ENCODE assay signal across 18 mouse cellular contexts in the genomic region with DNA sequence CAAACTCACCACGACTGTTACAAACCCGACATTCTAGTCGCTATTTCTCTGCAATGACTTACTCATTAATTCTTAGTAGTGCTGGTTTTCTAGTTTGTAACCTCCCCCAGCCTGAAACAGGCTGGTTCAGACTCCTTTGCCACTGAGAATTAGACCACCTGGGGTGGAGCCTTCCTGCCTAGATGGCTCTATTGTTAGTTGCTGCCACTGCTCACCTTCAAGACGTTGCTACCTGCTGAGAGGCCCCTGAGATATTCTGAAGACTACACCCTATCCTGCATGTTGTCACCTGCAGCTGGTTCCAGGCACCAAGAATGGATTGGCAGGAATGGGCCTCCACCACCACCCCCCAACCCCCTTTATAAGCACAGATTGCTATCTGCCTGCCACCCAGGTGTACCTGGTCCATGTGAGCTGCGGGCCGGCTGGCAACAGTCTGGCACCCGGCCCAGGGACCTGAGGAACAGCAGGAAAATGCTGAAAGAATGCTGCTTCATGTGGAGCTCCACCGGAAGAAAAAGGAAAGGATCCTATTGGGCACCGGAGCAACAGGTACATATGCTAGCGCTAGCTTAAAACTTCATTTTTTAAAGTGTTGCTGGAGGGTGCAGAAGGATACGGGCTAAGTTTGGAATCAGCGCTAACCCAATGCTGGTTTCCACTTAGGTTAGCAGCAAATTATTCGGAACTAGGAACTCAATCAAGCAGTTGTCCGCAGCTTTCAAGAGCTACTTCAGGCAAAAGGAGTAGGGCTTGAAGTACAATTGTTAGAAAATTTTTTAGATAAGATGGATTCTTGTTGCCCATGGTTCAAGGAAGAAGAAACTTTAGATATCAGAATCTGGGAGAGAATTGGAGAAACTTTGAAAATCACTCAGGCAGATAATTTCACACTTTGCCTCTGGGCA.
A peak's percentile ranks its signal among the peaks of the same experiment; 100 is the strongest.
DNase-seq lines count a peak whose midpoint lies in the region; ATAC-seq lines count a peak whose summit lies in the region.
"Had no signal": no experiment of that assay in that cellular context is flagged by ENCODE, and none has a peak within 500 bp of the region (broad histone marks: within the 10 kb centered on the region; RNA-seq: fewer than 3 reads in every experiment).

No protein-coding gene starts in this region.

- no peaks in the 10 kb centered on the region; the same call in 1 of the 2 replicates for H3K4me1 ChIP-seq in lung, embryonic 16.5 days (replicated peaks; ENCODE audit: control insufficient read depth, insufficient read depth, low read length)
- no peaks in the 10 kb centered on the region for H3K4me1 ChIP-seq in limb, embryonic 10.5 days
- H3K4me1 ChIP-seq: heart, embryonic 15.5 days; hindbrain, embryonic 12.5 days; midbrain, embryonic 12.5 days had no signal

- peak; percentile 89 for ATAC-seq in lung, embryonic 16.5 days (ENCODE audit: low read depth)
- ATAC-seq: liver, postnatal 0 days had no signal

- H3K27me3 ChIP-seq in lung, embryonic 16.5 days (ENCODE audit: control insufficient read depth, insufficient read depth, low read depth, low read length), result no peaks in the 10 kb centered on the region
- no peaks in the 10 kb centered on the region for H3K27me3 ChIP-seq in limb, embryonic 10.5 days (ENCODE audit: low read depth, poor library complexity, severe bottlenecking)
- H3K27me3 ChIP-seq: heart, embryonic 15.5 days; hindbrain, embryonic 12.5 days; midbrain, embryonic 12.5 days had no signal

- DNase-seq in urinary bladder, postnatal 25 days (ENCODE audit: low spot score), result peak; percentile 25
- DNase-seq in urinary bladder, postnatal 10 days (ENCODE audit: low spot score), result no peak
- peak; percentile 62 for DNase-seq in kidney, postnatal 10 days
- DNase-seq in adipocyte (ENCODE audit: low spot score), result no peak
- DNase-seq in yolk sac, embryonic 10.5 days (ENCODE audit: low spot score), result no peak
- no peak for DNase-seq in limb, embryonic 10.5 days (ENCODE audit: low spot score)
- DNase-seq: adrenal gland, adult 2 months; cerebellum, adult 18-20 months; gastrocnemius, adult 2 months; heart, adult 18-20 months; liver, postnatal 0 days; right cerebral cortex, postnatal 25 days; thymus, adult 18-20 months had no signal

- peak overlapping the region; percentile 48 for H3K27ac ChIP-seq in lung, embryonic 16.5 days (ENCODE audit: low read length)
- no peak overlapping the region for H3K27ac ChIP-seq in limb, embryonic 10.5 days
- H3K27ac ChIP-seq: gastrocnemius, adult 2 months; heart, embryonic 15.5 days; hindbrain, embryonic 12.5 days; left cerebral cortex, adult 2 months; midbrain, embryonic 12.5 days had no signal

- 58% methylated on average over 14 of the region's 14 CpGs for WGBS in lung, embryonic 16.5 days
- 92% methylated on average over 14 of the region's 14 CpGs for WGBS in limb, embryonic 10.5 days

- no peaks in the 10 kb centered on the region for H3K36me3 ChIP-seq in lung, embryonic 16.5 days (ENCODE audit: control insufficient read depth, insufficient read depth, low read length)
- H3K36me3 ChIP-seq in limb, embryonic 10.5 days, result no peaks in the 10 kb centered on the region
- H3K36me3 ChIP-seq: heart, embryonic 15.5 days; hindbrain, embryonic 12.5 days; midbrain, embryonic 12.5 days had no signal

- peak overlapping the region; percentile 30 for H3K4me2 ChIP-seq in lung, embryonic 16.5 days (ENCODE audit: low read depth, low read length)
- H3K4me2 ChIP-seq: heart, embryonic 15.5 days; hindbrain, embryonic 12.5 days; midbrain, embryonic 12.5 days had no signal

- peaks cover 3% of the 10 kb centered on the region for H3K9me3 ChIP-seq in lung, embryonic 16.5 days (ENCODE audit: control insufficient read depth, low read length)
- H3K9me3 ChIP-seq in limb, embryonic 10.5 days (replicated peaks), result no peaks in the 10 kb centered on the region
- H3K9me3 ChIP-seq: heart, embryonic 15.5 days; hindbrain, embryonic 12.5 days had no signal

- no peak overlapping the region for H3K4me3 ChIP-seq in lung, embryonic 16.5 days (ENCODE audit: low read length)
- no peak overlapping the region for H3K4me3 ChIP-seq in limb, embryonic 10.5 days
- H3K4me3 ChIP-seq: gastrocnemius, adult 2 months; heart, embryonic 15.5 days; hindbrain, embryonic 12.5 days; left cerebral cortex, adult 2 months; midbrain, embryonic 12.5 days had no signal

- no peak overlapping the region for H3K9ac ChIP-seq in lung, embryonic 16.5 days (ENCODE audit: low read length)
- H3K9ac ChIP-seq: heart, embryonic 15.5 days; hindbrain, embryonic 12.5 days; liver, postnatal 0 days; midbrain, embryonic 12.5 days had no signal

Comparison
In these comparisons a context has a peak if more than half of its experiments do, and no peak if none do; other contexts are left out.
1. DNase-seq: peak in urinary bladder, postnatal 25 days (single experiment) and kidney, postnatal 10 days (single experiment); none in urinary bladder, postnatal 10 days (single experiment), adipocyte (single experiment), yolk sac, embryonic 10.5 days (single experiment) and limb, embryonic 10.5 days (single experiment).